Mouse (Mus musculus): ENCODE data around the gene Yipf3.

Yipf3 gene

DNA sequence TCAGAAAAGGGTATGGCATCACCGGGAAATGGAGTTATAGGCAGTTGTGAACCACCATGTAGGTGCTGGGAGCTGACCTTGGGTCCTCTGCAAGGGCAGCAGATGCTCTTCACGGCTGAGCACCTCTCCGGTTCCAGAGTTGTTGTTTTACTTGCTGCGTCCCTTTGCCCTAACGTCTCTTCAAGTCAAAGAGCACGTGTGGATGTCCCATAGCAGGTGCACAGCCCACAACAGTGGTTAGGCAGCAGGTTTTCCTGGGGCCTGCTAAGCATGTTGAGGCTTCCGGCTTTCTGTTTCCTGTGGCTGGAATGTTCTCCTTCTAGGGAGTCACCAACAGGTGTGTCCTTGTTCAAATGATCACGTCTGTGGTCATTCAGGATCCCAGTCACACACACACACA is 36.0 kb downstream of the Yipf3 start:
- no peak for DNase-seq (ENCODE audit: low spot score)

DNA sequence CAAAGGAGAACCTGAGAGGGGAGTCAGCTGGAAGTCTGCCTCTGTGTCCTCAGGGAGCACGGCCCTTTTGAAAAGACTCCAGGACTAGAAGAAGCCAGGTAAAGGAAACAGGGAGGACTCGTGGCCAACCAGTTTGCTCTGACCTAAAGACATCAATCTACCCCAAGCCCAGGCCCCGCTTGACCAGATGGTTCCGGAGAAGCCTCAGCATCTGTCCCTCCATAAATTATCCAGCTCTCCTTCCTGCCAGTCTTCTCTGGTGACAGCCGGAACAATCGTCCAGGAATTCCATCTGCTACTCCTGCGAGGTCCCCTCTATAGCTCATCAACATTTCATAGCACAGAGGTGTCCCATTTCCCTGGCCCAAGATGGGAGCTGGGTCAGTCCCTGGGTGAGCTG is 36.8 kb downstream of the Yipf3 start:
- DNase-seq (ENCODE audit: low spot score), result no peak

DNA sequence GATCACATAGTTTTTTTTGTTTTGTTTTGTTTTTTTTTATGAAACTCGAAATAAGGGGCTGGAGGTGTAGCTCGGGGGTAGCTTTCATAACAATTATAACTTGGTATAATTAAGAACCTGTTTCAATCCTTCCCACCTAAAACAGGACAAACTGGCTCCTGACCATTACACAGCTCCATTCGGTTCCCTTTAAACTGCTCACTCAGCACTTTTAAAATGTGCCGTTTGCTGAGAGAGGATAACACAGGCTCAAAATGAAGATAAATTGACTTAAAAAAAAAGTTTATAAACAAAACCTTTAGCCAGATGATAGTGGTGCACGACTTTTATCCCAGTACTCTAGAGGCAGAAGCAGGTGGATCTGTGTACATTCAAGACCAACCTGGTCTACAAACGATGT is 37.5 kb downstream of the Yipf3 start:
- no peak for DNase-seq (ENCODE audit: low spot score)

DNA sequence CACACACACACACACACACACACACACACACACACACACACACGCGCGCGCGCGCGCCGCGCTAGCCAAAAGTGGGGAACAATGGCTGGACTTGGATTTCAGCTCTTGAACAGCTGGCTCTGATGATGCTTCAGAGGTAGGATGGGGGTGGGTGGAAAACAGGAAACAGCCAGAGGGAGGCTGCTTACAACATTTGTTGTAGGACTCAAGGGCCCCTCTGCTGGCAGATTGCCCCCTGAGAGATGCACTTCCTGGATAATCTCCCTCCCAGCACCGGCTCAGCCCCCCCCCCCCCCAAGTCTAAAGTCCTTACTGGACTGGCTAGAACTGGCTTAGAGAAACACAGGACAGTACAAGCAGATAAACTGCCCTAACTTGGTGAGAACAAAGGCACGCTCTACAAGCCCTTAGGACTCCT is 39.8 kb downstream of the Yipf3 start:
- DNase-seq (ENCODE audit: low spot score), result no peak

DNA sequence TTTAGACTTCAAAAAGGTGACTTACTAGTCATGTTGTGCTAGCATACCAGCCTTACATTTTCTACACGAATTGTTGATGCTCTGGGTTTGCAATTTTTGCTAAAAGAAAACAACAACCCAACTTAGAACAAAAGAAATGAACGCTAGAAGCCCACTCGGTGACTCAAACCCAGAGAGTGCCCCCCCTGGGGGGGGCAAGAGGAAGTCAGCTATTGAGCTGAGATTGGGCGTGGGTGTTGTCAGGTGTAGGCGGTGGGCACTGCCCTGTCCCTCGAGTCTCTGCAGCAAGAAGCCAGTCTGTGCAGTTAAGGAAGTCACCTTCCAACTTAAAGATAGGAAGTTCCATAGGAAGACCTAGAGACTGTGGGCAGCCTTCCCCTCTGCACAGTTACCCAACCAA is 48.7 kb downstream of the Yipf3 start:
- no peak for DNase-seq (ENCODE audit: low spot score)

DNA sequence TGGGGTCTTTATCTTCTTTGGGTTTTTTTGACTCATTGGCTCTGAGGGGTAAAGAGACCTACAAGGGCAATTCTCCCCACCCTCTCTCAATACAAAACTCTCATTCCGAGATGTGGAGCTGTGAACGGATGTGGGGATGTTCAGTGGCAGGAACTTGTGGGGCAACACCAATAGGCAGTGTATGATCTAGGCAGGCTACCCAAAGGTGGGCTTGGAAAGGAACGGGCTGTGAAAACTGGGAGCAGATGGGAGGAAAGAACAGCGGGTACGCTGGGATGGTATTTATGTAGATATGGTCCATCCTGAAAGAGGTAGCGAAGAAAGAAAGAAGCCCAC is 49.1 kb downstream of the Yipf3 start:
- DNase-seq (ENCODE audit: low spot score), result no peak

DNA sequence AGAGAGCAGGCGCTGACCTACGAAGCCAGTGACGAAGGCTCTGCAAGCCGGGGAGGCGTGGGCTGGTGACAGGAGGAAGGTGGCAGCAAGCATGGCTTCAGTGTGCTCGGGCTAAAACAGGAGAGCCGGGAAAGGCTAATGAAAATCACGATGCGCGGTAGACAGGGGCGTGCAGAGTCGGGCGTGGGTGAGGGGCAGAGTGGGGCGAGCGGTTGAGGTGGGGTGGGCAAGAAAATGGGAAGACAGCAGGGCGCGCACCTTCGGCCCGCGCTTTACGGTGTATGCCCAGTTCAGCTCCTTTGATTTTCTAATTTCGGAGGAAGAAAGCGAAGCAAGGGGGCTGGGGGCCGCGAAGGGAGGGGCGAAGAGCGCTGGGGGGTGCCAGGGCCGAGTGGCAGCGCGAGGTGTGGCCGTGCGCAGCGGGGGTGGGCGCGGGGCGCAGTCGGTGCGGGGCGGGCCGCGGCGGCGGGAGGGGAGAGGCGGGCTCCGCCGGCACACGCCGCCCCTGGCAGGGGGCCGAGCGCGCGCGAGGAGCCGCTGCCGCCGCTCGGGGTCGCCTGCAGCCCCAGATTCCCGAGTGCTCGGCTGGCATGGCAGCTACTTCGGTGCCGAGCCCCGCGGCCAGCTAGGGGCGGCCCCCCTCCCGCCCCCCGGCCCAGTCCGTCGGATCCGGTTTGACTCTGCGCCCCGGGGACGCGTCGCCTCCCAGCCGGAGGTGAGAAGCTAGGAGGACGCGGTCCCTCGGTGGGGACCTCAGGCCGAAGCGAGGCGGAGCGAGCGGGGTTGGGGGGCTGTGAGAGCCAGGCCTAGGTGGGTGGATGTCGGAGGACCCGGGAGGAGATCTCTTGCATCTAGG is 49.7 kb downstream of the Yipf3 start, which contains the start of gene Dlk2:
Gene Dlk2 (plus strand): TSS at position 58 of the 856 bp plus-strand sequence.
- peak; percentile 57 for DNase-seq (ENCODE audit: low spot score)

DNA sequence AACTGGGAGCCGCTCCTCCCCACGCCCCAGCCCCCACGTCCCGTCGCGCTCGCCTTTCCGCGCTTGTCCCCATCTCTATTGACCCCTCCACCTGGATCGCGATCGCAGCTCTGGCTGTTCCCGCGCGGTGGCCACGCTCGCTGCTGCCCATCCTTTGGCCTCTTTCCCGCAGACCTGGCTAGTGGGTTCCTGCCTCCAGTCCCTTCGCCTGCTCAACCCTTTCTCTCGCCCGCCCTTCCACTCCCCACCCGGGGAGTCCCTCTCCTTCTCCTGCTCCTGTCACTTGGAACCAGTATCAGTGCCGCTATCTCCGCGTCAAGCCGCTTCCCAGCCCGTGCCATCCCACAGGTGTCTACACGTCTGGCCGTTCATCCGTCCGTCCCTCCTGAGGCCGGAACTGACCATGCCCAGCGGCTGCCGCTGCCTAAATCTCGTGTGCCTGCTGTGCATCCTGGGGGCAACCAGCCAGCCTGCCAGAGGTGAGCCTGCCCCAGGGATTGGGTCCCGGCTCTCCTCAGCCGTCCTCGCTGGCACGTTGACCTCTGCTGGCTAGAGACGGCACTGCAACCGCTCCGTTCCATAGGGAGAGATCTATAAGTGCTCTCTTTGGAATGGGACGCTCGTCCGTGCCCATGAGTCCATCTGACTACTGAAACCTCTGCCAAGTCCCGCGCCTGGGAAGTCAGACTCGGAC is 50.5 kb downstream of the Yipf3 start:
- DNase-seq (ENCODE audit: low spot score), result peak; percentile 85

DNA sequence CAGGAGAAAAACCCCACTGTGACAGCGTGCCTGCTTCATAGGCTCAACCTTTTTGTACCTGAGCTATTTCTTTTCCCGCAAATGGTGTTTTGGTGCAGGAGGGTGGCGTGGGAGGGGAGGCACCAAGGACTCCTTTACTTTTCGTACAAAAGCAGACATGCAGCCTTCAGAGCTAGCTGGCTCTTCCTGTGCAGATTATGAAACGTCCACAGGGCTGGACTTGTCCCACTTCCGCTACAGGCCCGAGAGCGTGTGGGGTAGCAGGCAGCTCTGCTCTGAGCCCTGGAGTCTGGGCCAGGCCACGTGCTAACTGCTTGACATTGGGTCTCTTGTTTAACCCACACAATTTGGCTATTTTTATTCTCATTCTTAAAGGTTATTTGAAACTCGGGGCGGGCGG is 54.0 kb downstream of the Yipf3 start:
- peak; percentile 41 for DNase-seq (ENCODE audit: low spot score)

Data from layer of hippocampus, adult 11-12 months (tissue).